Mouse (Mus musculus) ES-Bruce4 (cell line): ENCODE measurements around the gene Shbg. TPM values are rescaled to one million over a fixed set of nuclear protein-coding genes. Genes with fewer than 3 reads are reported as not detected.

Experiments used
- H3K27ac ChIP-seq: 2 replicates; pipeline ENCODE4 v1.5.1; 2012; ENCODE audit warnings: low read length, inconsistent platforms; ENCODE audit not compliant: insufficient read depth
- H3K27me3 ChIP-seq: 2 replicates; pipeline ENCODE4 v1.6.1; 2012; ENCODE audit warnings: mild to moderate bottlenecking, low read length, inconsistent platforms; ENCODE audit not compliant: control insufficient read depth, poor library complexity, insufficient read depth, severe bottlenecking
- H3K36me3 ChIP-seq: 2 replicates; pipeline ENCODE4 v1.6.1; 2012; ENCODE audit warnings: inconsistent platforms, mild to moderate bottlenecking, low read length, moderate library complexity; ENCODE audit not compliant: control insufficient read depth, poor library complexity, insufficient read depth, severe bottlenecking
- H3K4me1 ChIP-seq: one replicate; pipeline ENCODE4 v1.8.1; 2011; ENCODE audit warnings: low read length; ENCODE audit not compliant: control insufficient read depth, insufficient read depth
- H3K4me3 ChIP-seq: 2 replicates; pipeline ENCODE4 v1.5.1; 2011; ENCODE audit warnings: low read depth, mild to moderate bottlenecking, low read length
- H3K9ac ChIP-seq: 2 replicates; pipeline ENCODE4 v1.6.1; 2012; ENCODE audit warnings: low read depth, mild to moderate bottlenecking, inconsistent platforms; ENCODE audit not compliant: poor library complexity, severe bottlenecking
- H3K9me3 ChIP-seq: replicated peaks from 2 replicates; pipeline ENCODE4 v1.6.1; 2012; ENCODE audit warnings: mild to moderate bottlenecking, low read length, inconsistent platforms; ENCODE audit not compliant: control insufficient read depth, poor library complexity, insufficient read depth, severe bottlenecking
- CTCF ChIP-seq: IDR thresholded peaks from one replicate; pipeline ENCODE4 v1.8.1; 2011; ENCODE audit warnings: low read depth, low read length
- EP300 ChIP-seq: IDR thresholded peaks from 2 replicates; pipeline ENCODE4 v1.6.1; 2011; ENCODE audit warnings: low read depth, low read length; ENCODE audit not compliant: insufficient read depth
- POLR2A ChIP-seq: IDR thresholded peaks from one replicate; pipeline ENCODE4 v1.8.1; 2011; ENCODE audit warnings: low read length; ENCODE audit not compliant: insufficient read depth
- polyA plus RNA-seq: library from polyadenylated mRNA; stranded (reverse); fragments of >200 nt; gene quantifications from 2 replicates; pipeline ENCODE4 v1.2.4, GENCODE M21; 2011; ENCODE audit warnings: low read depth; ENCODE audit not compliant: missing spikeins, insufficient read depth, insufficient read length

The Shbg gene
- polyA plus RNA-seq, 1 experiment = not detected

DNA sequence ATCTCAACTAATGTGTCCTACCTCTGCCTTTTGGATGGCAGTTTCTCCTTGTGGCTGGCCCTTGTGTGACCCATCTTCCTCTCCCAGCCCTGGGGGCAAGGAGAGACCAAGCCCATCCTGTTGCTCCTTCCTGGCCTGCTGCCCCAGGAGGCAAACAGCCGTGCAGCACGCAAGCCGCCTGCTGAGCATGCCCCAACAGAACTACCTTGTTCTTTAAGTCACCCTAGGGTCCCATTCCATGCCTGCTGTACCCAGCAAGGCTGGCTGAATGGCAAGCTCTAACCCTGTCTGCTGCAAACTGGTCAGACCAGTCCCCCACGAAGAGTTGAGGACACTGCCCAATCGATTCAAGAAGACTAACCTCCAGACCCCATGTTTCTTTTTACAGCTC is 38.4 kb upstream of the Shbg start:
- no peak for TF ChIP-seq CTCF
- peak; percentile 93 for TF ChIP-seq EP300
- Histone ChIP-seq H3K4me1 (no peaks in the 10 kb centered on the region), H3K4me3 (peak overlapping the region; percentile 77), H3K27me3 (no peaks in the 10 kb centered on the region), H3K36me3 (peaks cover 20% of the 10 kb centered on the region), H3K9ac (peak overlapping the region; percentile 77), H3K9me3 (no peaks in the 10 kb centered on the region), H3K27ac (peak overlapping the region; percentile 85)

DNA sequence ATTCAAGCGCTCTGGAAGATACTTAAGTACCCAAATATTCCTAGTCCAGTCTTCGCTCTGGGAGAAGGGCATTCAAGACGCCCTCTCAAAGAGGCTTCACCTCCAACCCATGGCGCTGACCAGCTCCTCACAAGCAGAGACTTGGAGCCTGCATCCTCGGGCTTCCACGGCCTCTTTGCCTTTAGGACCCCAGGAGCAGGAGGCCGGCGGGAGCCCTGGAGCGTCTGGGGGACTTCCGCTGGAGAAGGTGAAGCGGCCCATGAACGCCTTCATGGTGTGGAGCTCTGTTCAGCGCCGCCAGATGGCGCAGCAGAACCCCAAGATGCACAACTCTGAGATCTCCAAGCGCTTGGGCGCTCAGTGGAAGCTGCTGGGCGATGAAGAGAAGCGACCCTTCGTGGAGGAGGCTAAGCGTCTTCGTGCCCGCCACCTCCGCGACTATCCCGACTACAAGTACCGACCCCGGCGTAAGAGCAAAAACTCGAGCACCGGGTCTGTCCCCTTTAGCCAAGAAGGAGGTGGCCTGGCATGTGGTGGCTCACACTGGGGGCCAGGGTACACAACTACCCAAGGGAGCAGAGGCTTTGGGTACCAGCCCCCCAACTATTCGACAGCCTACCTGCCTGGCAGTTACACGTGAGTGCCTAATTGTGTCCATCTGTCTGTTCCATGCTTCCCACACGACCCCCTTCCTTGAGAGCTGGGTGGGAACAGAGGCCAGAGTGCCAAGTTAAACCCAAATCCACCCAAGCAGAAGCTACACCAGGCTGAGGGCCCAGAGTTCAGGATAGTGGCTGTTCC is 37.8 kb upstream of the Shbg start, which contains the start of gene Sox15:
TSS of gene Sox15 (plus strand) at position 51 of the 801 bp plus-strand sequence.
- Histone ChIP-seq H3K27ac (peak within 1 kb of the TSS; percentile 85), H3K4me3 (peak within 1 kb of the TSS; percentile 77), H3K9me3 (no peaks in the 10 kb centered on the region), H3K27me3 (no peaks in the 10 kb centered on the region), H3K9ac (peak within 1 kb of the TSS; percentile 77), H3K36me3 (peaks cover 26% of the 10 kb centered on the region), H3K4me1 (no peaks in the 10 kb centered on the region)
- 0 out of 2 replicates have a peak, but pooled peaks have one; percentile 33 for TF ChIP-seq EP300
- TF ChIP-seq POLR2A = peak; percentile 16
- peak; percentile 70 for TF ChIP-seq CTCF

DNA sequence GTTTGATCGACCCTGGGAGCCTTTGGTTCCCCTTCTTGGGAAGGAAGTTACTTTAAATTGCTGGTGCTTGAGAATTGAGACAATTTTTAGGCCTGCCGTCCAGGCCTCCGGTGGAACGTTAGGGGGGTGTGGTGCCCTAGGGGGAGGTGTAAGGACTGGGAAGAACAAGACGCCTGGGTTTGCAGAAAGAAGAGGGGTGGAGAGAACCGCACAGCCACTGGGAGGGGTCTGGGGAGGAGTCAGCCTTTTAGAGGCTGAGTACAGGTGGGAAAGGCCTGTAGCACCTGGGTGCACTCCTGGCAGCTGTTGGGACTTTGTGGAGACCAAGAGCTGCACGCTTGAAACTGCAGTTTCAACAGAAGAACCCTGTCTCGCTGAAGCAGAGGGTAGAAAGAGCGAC is 37.1 kb upstream of the Shbg start:
- peaks cover 32% of the 10 kb centered on the region for H3K36me3 ChIP-seq
- H3K4me3 ChIP-seq = peak overlapping the region; percentile 77
- H3K27ac ChIP-seq = peak overlapping the region; percentile 85
- peak overlapping the region; percentile 77 for H3K9ac ChIP-seq
- TF ChIP-seq EP300 (peak; percentile 70; the same call in 1 of the 2 replicates), POLR2A (peak; percentile 97), CTCF (no peak)
- H3K4me1 ChIP-seq = no peaks in the 10 kb centered on the region
- no peaks in the 10 kb centered on the region for H3K27me3 ChIP-seq
- H3K9me3 ChIP-seq = no peaks in the 10 kb centered on the region

DNA sequence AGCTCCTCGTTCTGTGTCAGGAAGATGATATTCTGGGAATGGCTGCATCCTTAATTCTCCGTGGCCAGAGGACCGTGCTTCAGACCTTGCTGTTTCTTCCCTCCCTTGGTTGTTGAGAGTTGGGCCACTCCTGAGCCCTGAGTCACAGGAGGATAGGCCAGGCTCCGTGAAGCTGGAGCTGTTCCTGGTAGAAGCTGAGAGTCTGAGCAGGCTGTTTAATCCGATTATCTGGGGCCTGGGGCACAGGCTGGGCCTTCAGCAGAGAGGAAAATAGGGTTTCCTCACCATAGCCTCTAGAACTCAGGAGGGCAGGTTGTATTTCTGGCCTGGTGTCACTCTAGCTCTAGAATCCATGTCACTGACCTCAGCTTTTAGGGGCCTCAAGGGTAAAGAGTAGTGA is 35.7 kb upstream of the Shbg start:
- no peaks in the 10 kb centered on the region for H3K27me3 ChIP-seq
- no peak for TF ChIP-seq POLR2A
- no peak for TF ChIP-seq CTCF
- TF ChIP-seq EP300 = no peak
- H3K9me3 ChIP-seq = no peaks in the 10 kb centered on the region
- no peaks in the 10 kb centered on the region for H3K4me1 ChIP-seq
- peaks cover 40% of the 10 kb centered on the region for H3K36me3 ChIP-seq
- no peak overlapping the region for H3K4me3 ChIP-seq
- peak overlapping the region; percentile 85 for H3K27ac ChIP-seq
- no peak overlapping the region for H3K9ac ChIP-seq

DNA sequence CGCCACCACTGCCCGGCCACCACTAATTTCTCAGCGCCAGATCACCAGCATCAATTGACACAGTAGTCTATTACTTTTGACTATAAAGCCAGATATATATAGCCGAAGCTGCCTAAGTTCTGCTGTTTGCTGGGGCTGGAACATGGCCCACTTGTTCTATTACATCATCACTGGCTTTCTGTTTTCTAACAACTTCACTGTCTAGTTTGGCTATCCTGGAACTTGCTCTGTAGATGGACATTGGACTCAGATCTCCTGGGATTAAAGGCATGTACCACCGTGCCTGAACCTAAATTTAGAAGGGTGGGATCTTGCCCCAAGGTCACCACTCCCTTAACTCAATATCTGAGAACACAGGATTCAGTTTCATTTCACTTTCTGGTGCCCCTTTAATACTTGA is 28.2 kb upstream of the Shbg start:
- no peaks in the 10 kb centered on the region for H3K4me1 ChIP-seq
- H3K27ac ChIP-seq = no peak overlapping the region
- H3K36me3 ChIP-seq = peaks cover 88% of the 10 kb centered on the region
- H3K27me3 ChIP-seq = no peaks in the 10 kb centered on the region
- H3K9ac ChIP-seq = no peak overlapping the region
- no peaks in the 10 kb centered on the region for H3K9me3 ChIP-seq
- H3K4me3 ChIP-seq = no peak overlapping the region
- no peak for TF ChIP-seq EP300
- no peak for TF ChIP-seq POLR2A
- TF ChIP-seq CTCF = no peak

DNA sequence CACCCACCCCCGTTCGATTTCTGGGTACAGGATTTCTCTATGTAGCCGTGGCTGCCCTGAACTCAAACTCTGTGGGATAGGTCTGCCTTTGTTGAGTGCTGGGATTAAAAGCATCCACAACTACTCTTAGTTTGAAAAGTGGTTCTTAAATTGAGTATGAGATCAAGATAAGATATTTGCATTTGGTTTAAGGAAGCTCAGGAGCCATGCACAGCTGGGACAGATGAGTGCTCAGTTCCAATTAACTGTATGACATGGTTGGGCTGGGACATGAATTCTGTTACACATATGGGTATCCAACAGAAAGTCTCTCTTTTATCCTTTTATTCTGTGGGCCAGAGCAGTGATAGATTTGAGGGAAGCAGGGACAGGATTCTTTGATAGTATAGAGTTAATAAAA is 17.8 kb upstream of the Shbg start:
- H3K27me3 ChIP-seq = no peaks in the 10 kb centered on the region
- H3K36me3 ChIP-seq = peaks cover 49% of the 10 kb centered on the region
- no peak overlapping the region for H3K27ac ChIP-seq
- H3K4me1 ChIP-seq = no peaks in the 10 kb centered on the region
- H3K4me3 ChIP-seq = no peak overlapping the region
- peak overlapping the region; percentile 33 for H3K9ac ChIP-seq
- TF ChIP-seq EP300 (no peak), CTCF (no peak), POLR2A (no peak)
- H3K9me3 ChIP-seq = no peaks in the 10 kb centered on the region
